Mouse (Mus musculus) kidney, adult 2 months (tissue): ENCODE results near the gene Dnm2.
"Not testable (repeated sequence)": the region's sequence is repeated elsewhere in the genome, so short reads cannot be mapped to it uniquely, and the experiment has no call there.

Source experiments
- CTCF ChIP-seq: fragments of 200-500 bp; conservative IDR thresholded peaks from 2 replicates; pipeline ENCODE4 v1.5.1; 2011; ENCODE audit warnings: low read depth, mild to moderate bottlenecking, control low read depth, low read length, moderate library complexity, mixed read lengths; ENCODE audit not compliant: insufficient read depth, insufficient read length
- POLR2A ChIP-seq: fragments of 200-500 bp; IDR thresholded peaks from one replicate; pipeline ENCODE4 v1.6.1; 2011; ENCODE audit warnings: low read depth, low read length, control low read depth

GRCm38 (mm10) chr9:21464565-21464928 is 39.8 kb downstream of the Dnm2 start:
- TF ChIP-seq CTCF, POLR2A: not testable (repeated sequence)
